Mouse (Mus musculus) spleen, adult 2 months (tissue): ENCODE results near the gene Mzt1. TPM values are rescaled to one million over a fixed set of nuclear protein-coding genes. Genes with fewer than 3 reads are reported as not detected.
"Not testable (repeated sequence)": the region's sequence is repeated elsewhere in the genome, so short reads cannot be mapped to it uniquely, and the experiment has no call there.

ENCODE experiments used
- DNase-seq, 2 experiments: peaks; one replicate each; pipeline versions ENCODE4 v3.0.0 to v3.0.0-alpha.2; 2012 to 2021; ENCODE audit warnings: low spot score in 2 of 2, low read depth in 1 of 2
- H3K27ac ChIP-seq: fragments of 200-500 bp; 2 replicates; pipeline ENCODE4 v1.5.1; 2012; ENCODE audit warnings: low read length, inconsistent platforms; ENCODE audit not compliant: insufficient read depth
- H3K27me3 ChIP-seq: fragments of 200-500 bp; 2 replicates; pipeline ENCODE4 v1.6.1; 2012; ENCODE audit warnings: mild to moderate bottlenecking, moderate library complexity, low read length, inconsistent platforms; ENCODE audit not compliant: control insufficient read depth, insufficient read depth
- H3K36me3 ChIP-seq: fragments of 200-500 bp; 2 replicates; pipeline ENCODE4 v1.6.1; 2012; ENCODE audit warnings: mild to moderate bottlenecking, low read length, inconsistent platforms; ENCODE audit not compliant: control insufficient read depth, insufficient read depth
- H3K4me1 ChIP-seq: fragments of 200-500 bp; 2 replicates; pipeline ENCODE4 v1.6.1; 2011; ENCODE audit warnings: inconsistent platforms; ENCODE audit not compliant: control insufficient read depth, insufficient read depth, insufficient read length
- H3K4me3 ChIP-seq: fragments of 200-500 bp; 2 replicates; pipeline ENCODE4 v1.5.1; 2011; ENCODE audit warnings: mild to moderate bottlenecking, inconsistent platforms; ENCODE audit not compliant: insufficient read depth, insufficient read length; ENCODE audit errors: extremely low read depth
- CTCF ChIP-seq: fragments of 200-500 bp; IDR thresholded peaks from 2 replicates; pipeline ENCODE4 v1.5.1; 2011; ENCODE audit warnings: mild to moderate bottlenecking, inconsistent platforms; ENCODE audit not compliant: insufficient read depth, insufficient read length, insufficient replicate concordance; ENCODE audit errors: extremely low read depth
- POLR2A ChIP-seq: fragments of 200-500 bp; IDR thresholded peaks from 2 replicates; pipeline ENCODE4 v1.6.1; 2011; ENCODE audit warnings: low read depth, low read length, inconsistent platforms
- WGBS: fragments of 180-500 bp; shearing (Covaris S2); methylation state at CpG from one replicate; pipeline ENCODE4 v1.1.7; 2018; 5-methylcytosine and 5-hydroxymethylcytosine counted together
- polyA plus RNA-seq: library from polyadenylated mRNA; depleted of rRNA; stranded (reverse); fragments of >200 nt; gene quantifications from 2 replicates; pipeline ENCODE4 v1.2.3, GENCODE M21; 2012

Gene Mzt1
- polyA plus RNA-seq, 1 experiment: 6.2 TPM

- TF ChIP-seq POLR2A (no peak), CTCF (no peak)
- WGBS: 84% methylated on average over 2 of the region's 2 CpGs
- DNase-seq: no peak
- Histone ChIP-seq H3K4me3 (no peak overlapping the region), H3K4me1 (no peaks in the 10 kb centered on the region), H3K27ac (no peak overlapping the region), H3K36me3 (peaks cover 6% of the 10 kb centered on the region; the same call in 1 of the 2 replicates), H3K27me3 (no peaks in the 10 kb centered on the region)
Measured at GRCm38 (mm10) chr14:99037703-99038102, 8.2 kb downstream of the Mzt1 start.

GRCm38 (mm10) chr14:99036039-99036438 is 9.9 kb downstream of the Mzt1 start:
- TF ChIP-seq POLR2A (no peak), CTCF (no peak)
- peaks cover 7% of the 10 kb centered on the region for H3K36me3 ChIP-seq
- 84% methylated on average over 4 of the region's 4 CpGs for WGBS

GRCm38 (mm10) chr14:99034851-99035250 is 11.1 kb downstream of the Mzt1 start:
- H3K27ac ChIP-seq, H3K36me3 ChIP-seq, DNase-seq, H3K4me3 ChIP-seq, H3K4me1 ChIP-seq, H3K27me3 ChIP-seq: not testable (repeated sequence)
- 97% methylated on average over 8 of the region's 8 CpGs for WGBS

More at GRCm38 (mm10) chr14:99036039-99036438, 9.9 kb downstream of the Mzt1 start:
- Histone ChIP-seq H3K4me3 (no peak overlapping the region), H3K27me3 (no peaks in the 10 kb centered on the region), H3K4me1 (no peaks in the 10 kb centered on the region), H3K27ac (no peak overlapping the region)
- DNase-seq: no peak

GRCm38 (mm10) chr14:99032596-99032995 is 13.3 kb downstream of the Mzt1 start:
- H3K27ac ChIP-seq: no peak overlapping the region
- 85% methylated on average over 5 of the region's 5 CpGs for WGBS
- H3K4me3 ChIP-seq: no peak overlapping the region
- H3K27me3 ChIP-seq: no peaks in the 10 kb centered on the region
- no peaks in the 10 kb centered on the region for H3K4me1 ChIP-seq
- TF ChIP-seq POLR2A: no peak
- TF ChIP-seq CTCF: no peak
- no peak for DNase-seq
- peaks cover 7% of the 10 kb centered on the region for H3K36me3 ChIP-seq

GRCm38 (mm10) chr14:99031337-99031873 is 14.5 kb downstream of the Mzt1 start:
- 94% methylated on average over 5 of the region's 5 CpGs for WGBS
- no peak for TF ChIP-seq CTCF
- TF ChIP-seq POLR2A: no peak
- no peaks in the 10 kb centered on the region for H3K4me1 ChIP-seq

GRCm38 (mm10) chr14:99029987-99030386 is 15.9 kb downstream of the Mzt1 start:
- WGBS: 76% methylated on average over 5 of the region's 5 CpGs
- Histone ChIP-seq H3K4me1 (no peaks in the 10 kb centered on the region), H3K27me3 (no peaks in the 10 kb centered on the region), H3K4me3 (no peak overlapping the region), H3K27ac (no peak overlapping the region), H3K36me3 (peaks cover 3% of the 10 kb centered on the region; the same call in 1 of the 2 replicates)
- DNase-seq: no peak
- TF ChIP-seq POLR2A (no peak), CTCF (no peak)

More at GRCm38 (mm10) chr14:99031337-99031873, 14.5 kb downstream of the Mzt1 start:
- Histone ChIP-seq H3K4me3 (no peak overlapping the region), H3K27ac (no peak overlapping the region), H3K36me3 (peaks cover 4% of the 10 kb centered on the region), H3K27me3 (no peaks in the 10 kb centered on the region)
- no peak for DNase-seq

GRCm38 (mm10) chr14:99022346-99023086 is 23.4 kb downstream of the Mzt1 start:
- 44% methylated on average over 12 of the region's 12 CpGs for WGBS
- H3K27me3 ChIP-seq: no peaks in the 10 kb centered on the region
- H3K27ac ChIP-seq: no peak overlapping the region
- no peaks in the 10 kb centered on the region for H3K4me1 ChIP-seq
- TF ChIP-seq CTCF (no peak), POLR2A (no peak)
- H3K36me3 ChIP-seq: no peaks in the 10 kb centered on the region
- no peak overlapping the region for H3K4me3 ChIP-seq
- no peak for DNase-seq
